Mouse (Mus musculus) stomach, embryonic 15.5 days (tissue): ENCODE data around the gene Ncln. TPM values are rescaled to one million over a fixed set of nuclear protein-coding genes. Genes with fewer than 3 reads are reported as not detected.

Experiments
- ATAC-seq: fragments of 200-750 bp; cut with Nextera tagmentation; 2 replicates; pipeline ENCODE4 v1.8.0; 2017; ENCODE audit warnings: low read depth, moderate number of reproducible peaks, moderate TSS enrichment; ENCODE audit not compliant: insufficient read depth, low FRiP score
- H3K27ac ChIP-seq: fragments of 300-500 bp; sonication (generic); 2 replicates; pipeline ENCODE4 v1.5.1; 2015; ENCODE audit warnings: mild to moderate bottlenecking, inconsistent platforms
- H3K27me3 ChIP-seq: fragments of 300-500 bp; sonication (generic); replicated peaks from 2 replicates; pipeline ENCODE4 v1.6.1; 2015; ENCODE audit warnings: inconsistent platforms
- H3K36me3 ChIP-seq: fragments of 300-500 bp; sonication (generic); 2 replicates; pipeline ENCODE4 v1.6.1; 2015; ENCODE audit warnings: inconsistent platforms
- H3K4me1 ChIP-seq: fragments of 300-500 bp; sonication (generic); 2 replicates; pipeline ENCODE4 v1.6.1; 2015; ENCODE audit warnings: inconsistent platforms
- H3K4me2 ChIP-seq: fragments of 300-500 bp; sonication (generic); 2 replicates; pipeline ENCODE4 v1.6.1; 2015; ENCODE audit warnings: mild to moderate bottlenecking, inconsistent platforms
- H3K4me3 ChIP-seq: fragments of 300-500 bp; sonication (generic); replicated peaks from 2 replicates; pipeline ENCODE4 v1.5.1; 2015; ENCODE audit warnings: inconsistent platforms
- H3K9ac ChIP-seq: fragments of 300-500 bp; sonication (generic); 2 replicates; pipeline ENCODE4 v1.6.1; 2015; ENCODE audit warnings: inconsistent platforms
- H3K9me3 ChIP-seq: fragments of 300-500 bp; sonication (generic); 2 replicates; pipeline ENCODE4 v1.6.1; 2016; ENCODE audit warnings: inconsistent platforms
- WGBS: fragments of 180-500 bp; shearing (Covaris S2); methylation state at CpG from one replicate; pipeline ENCODE4 v1.1.7; 2015; 5-methylcytosine and 5-hydroxymethylcytosine counted together
- polyA plus RNA-seq: library from polyadenylated mRNA; unstranded; fragments of >200 nt; fragmentation: Nextera tagmentation; extraction: Ambion mirVana; gene quantifications from 2 replicates; pipeline ENCODE4 v1.2.1, GENCODE M21; 2015

The Ncln gene
- polyA plus RNA-seq, result 83.9 and 93.7 TPM in 2 replicates

GRCm38 (mm10) chr10:81496264-81496901 is at the start of gene Ncln:
Ncln (minus strand) TSS chr10:81496392.
- peaks cover 15% of the 10 kb centered on the region for H3K4me1 ChIP-seq
- no peaks in the 10 kb centered on the region for H3K9me3 ChIP-seq
- peaks cover 20% of the 10 kb centered on the region for H3K36me3 ChIP-seq
- H3K27me3 ChIP-seq, result no peaks in the 10 kb centered on the region
- under 1% methylated on average over 45 of the region's 45 CpGs for WGBS
- peak within 1 kb of the TSS; percentile 68 for H3K9ac ChIP-seq
- ATAC-seq, result peak; percentile 97
- H3K27ac ChIP-seq, result peak within 1 kb of the TSS; percentile 72
- peak within 1 kb of the TSS; percentile 84 for H3K4me3 ChIP-seq
- peak within 1 kb of the TSS; percentile 92 for H3K4me2 ChIP-seq

GRCm38 (mm10) chr10:81545161-81545747 is 49.1 kb upstream of the Ncln start, which contains the start of gene Gna11:
Gna11 (minus strand) TSS chr10:81545190.
- Histone ChIP-seq H3K27me3 (no peaks in the 10 kb centered on the region), H3K27ac (peak within 1 kb of the TSS; percentile 89), H3K9me3 (no peaks in the 10 kb centered on the region), H3K4me1 (peaks cover 36% of the 10 kb centered on the region), H3K4me3 (peak within 1 kb of the TSS; percentile 77), H3K9ac (peak within 1 kb of the TSS; percentile 80), H3K36me3 (0 out of 2 replicates have a peak, but pooled peaks cover 4% of the 10 kb centered on the region), H3K4me2 (peak within 1 kb of the TSS; percentile 88)
- ATAC-seq, result peak; percentile 93
- 1% methylated on average over 51 of the region's 59 CpGs for WGBS

- ATAC-seq, result no peak
- no peaks in the 10 kb centered on the region for H3K27me3 ChIP-seq
- H3K27ac ChIP-seq, result peak overlapping the region; percentile 85
- peak overlapping the region; percentile 80 for H3K9ac ChIP-seq
- H3K4me3 ChIP-seq, result peak overlapping the region; percentile 77
- no peaks in the 10 kb centered on the region for H3K9me3 ChIP-seq
- H3K4me1 ChIP-seq, result peaks cover 36% of the 10 kb centered on the region
- WGBS, result under 1% methylated on average over 93 of the region's 93 CpGs
- H3K4me2 ChIP-seq, result peak overlapping the region; percentile 88
- H3K36me3 ChIP-seq, result 0 out of 2 replicates have a peak, but pooled peaks cover 4% of the 10 kb centered on the region
These were observed 48.3 kb upstream of the Ncln start for GRCm38 (mm10) chr10:81544296-81545160.

GRCm38 (mm10) chr10:81543633-81544032 is 47.4 kb upstream of the Ncln start:
- 77% methylated on average over 1 of the region's 1 CpGs for WGBS
- no peaks in the 10 kb centered on the region for H3K9me3 ChIP-seq
- H3K36me3 ChIP-seq, result 0 out of 2 replicates have a peak, but pooled peaks cover 4% of the 10 kb centered on the region
- H3K4me1 ChIP-seq, result peaks cover 36% of the 10 kb centered on the region
- H3K4me2 ChIP-seq, result peak overlapping the region; percentile 88
- no peak overlapping the region for H3K27ac ChIP-seq
- peak overlapping the region; percentile 80; the same call in 1 of the 2 replicates for H3K9ac ChIP-seq
- no peak for ATAC-seq
- H3K4me3 ChIP-seq, result peak overlapping the region; percentile 77
- H3K27me3 ChIP-seq, result no peaks in the 10 kb centered on the region

- H3K4me2 ChIP-seq, result peak overlapping the region; percentile 88
- 0 out of 2 replicates have a peak, but pooled peaks cover 4% of the 10 kb centered on the region for H3K36me3 ChIP-seq
- ATAC-seq, result no peak
- WGBS, result 68% methylated on average over 7 of the region's 7 CpGs
- H3K9me3 ChIP-seq, result no peaks in the 10 kb centered on the region
- no peaks in the 10 kb centered on the region for H3K27me3 ChIP-seq
- H3K4me1 ChIP-seq, result peaks cover 36% of the 10 kb centered on the region
- H3K4me3 ChIP-seq, result peak overlapping the region; percentile 77
- peak overlapping the region; percentile 14; the same call in 1 of the 2 replicates for H3K9ac ChIP-seq
- H3K27ac ChIP-seq, result peak overlapping the region; percentile 68; the same call in 1 of the 2 replicates
These were observed 46.7 kb upstream of the Ncln start for GRCm38 (mm10) chr10:81542727-81543460.

- peak overlapping the region; percentile 68 for H3K27ac ChIP-seq
- 59% methylated on average over 10 of the region's 10 CpGs for WGBS
- H3K27me3 ChIP-seq, result no peaks in the 10 kb centered on the region
- no peaks in the 10 kb centered on the region for H3K9me3 ChIP-seq
- H3K4me1 ChIP-seq, result peaks cover 35% of the 10 kb centered on the region
- peak overlapping the region; percentile 88 for H3K4me2 ChIP-seq
- H3K36me3 ChIP-seq, result 0 out of 2 replicates have a peak, but pooled peaks cover 4% of the 10 kb centered on the region
- peak overlapping the region; percentile 14; the same call in 1 of the 2 replicates for H3K4me3 ChIP-seq
- ATAC-seq, result no peak
- H3K9ac ChIP-seq, result no peak overlapping the region; the same call in 1 of the 2 replicates
These were observed 45.6 kb upstream of the Ncln start for GRCm38 (mm10) chr10:81541803-81542202.

GRCm38 (mm10) chr10:81541363-81541762 is 45.2 kb upstream of the Ncln start:
- Histone ChIP-seq H3K4me1 (peaks cover 31% of the 10 kb centered on the region), H3K9ac (no peak overlapping the region; the same call in 1 of the 2 replicates), H3K27me3 (no peaks in the 10 kb centered on the region), H3K9me3 (no peaks in the 10 kb centered on the region), H3K36me3 (0 out of 2 replicates have a peak, but pooled peaks cover 4% of the 10 kb centered on the region), H3K4me2 (peak overlapping the region; percentile 88), H3K4me3 (peak overlapping the region; percentile 14; the same call in 1 of the 2 replicates), H3K27ac (0 out of 2 replicates have a peak overlapping the region, but pooled peaks have one; percentile 68)
- 78% methylated on average over 5 of the region's 5 CpGs for WGBS
- no peak for ATAC-seq

- Histone ChIP-seq H3K4me3 (no peak overlapping the region), H3K27ac (no peak overlapping the region), H3K4me2 (no peak overlapping the region), H3K9ac (no peak overlapping the region), H3K9me3 (no peaks in the 10 kb centered on the region), H3K4me1 (peaks cover 33% of the 10 kb centered on the region), H3K27me3 (no peaks in the 10 kb centered on the region), H3K36me3 (0 out of 2 replicates have a peak, but pooled peaks cover 4% of the 10 kb centered on the region)
- 79% methylated on average over 3 of the region's 3 CpGs for WGBS
- ATAC-seq, result no peak
These were observed 42.3 kb upstream of the Ncln start for GRCm38 (mm10) chr10:81538321-81539048.

- Histone ChIP-seq H3K27ac (no peak overlapping the region), H3K9me3 (no peaks in the 10 kb centered on the region), H3K27me3 (no peaks in the 10 kb centered on the region), H3K36me3 (peaks cover 10% of the 10 kb centered on the region), H3K9ac (no peak overlapping the region), H3K4me3 (no peak overlapping the region), H3K4me1 (peaks cover 23% of the 10 kb centered on the region), H3K4me2 (no peak overlapping the region)
- ATAC-seq, result no peak
- WGBS, result 77% methylated on average over 2 of the region's 2 CpGs
These were observed 41.2 kb upstream of the Ncln start for GRCm38 (mm10) chr10:81537429-81537828.

GRCm38 (mm10) chr10:81536734-81537133 is 40.5 kb upstream of the Ncln start:
- no peaks in the 10 kb centered on the region for H3K27me3 ChIP-seq
- no peaks in the 10 kb centered on the region for H3K9me3 ChIP-seq
- no peak overlapping the region for H3K9ac ChIP-seq
- H3K4me2 ChIP-seq, result no peak overlapping the region
- H3K4me3 ChIP-seq, result no peak overlapping the region
- no peak for ATAC-seq
- WGBS, result 74% methylated on average over 6 of the region's 6 CpGs
- H3K36me3 ChIP-seq, result peaks cover 14% of the 10 kb centered on the region
- no peak overlapping the region for H3K27ac ChIP-seq
- H3K4me1 ChIP-seq, result peaks cover 16% of the 10 kb centered on the region; the same call in 1 of the 2 replicates
